In the genomic region with DNA sequence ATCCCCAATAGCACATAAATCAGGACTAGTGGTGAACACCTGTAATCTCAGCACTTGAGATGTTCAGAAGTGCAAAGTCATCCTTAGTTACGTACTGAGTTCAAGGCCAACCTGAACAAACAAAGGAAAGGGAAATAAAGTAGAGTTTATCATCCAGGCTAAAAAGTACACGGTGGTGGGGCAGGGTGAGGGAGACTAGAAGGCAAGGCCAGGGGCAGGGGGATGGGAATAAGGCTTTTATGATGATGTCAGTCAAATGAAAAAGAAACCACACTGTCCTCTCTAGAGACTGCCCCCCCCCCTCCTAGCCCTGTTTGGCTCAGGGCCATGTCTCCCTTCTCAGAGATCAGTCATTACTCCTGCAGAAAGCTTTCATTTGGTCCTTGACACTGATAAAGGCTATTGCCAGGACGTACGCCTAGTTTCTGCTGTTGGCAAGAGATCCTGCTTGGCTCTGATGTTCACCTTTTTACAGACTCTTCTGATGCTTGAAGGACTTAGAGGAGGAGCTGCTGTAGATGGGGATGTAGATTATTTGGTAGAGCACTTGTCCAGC, we compare ENCODE assay signal across 11 mouse cellular contexts. TPM values are rescaled to one million over a fixed set of nuclear protein-coding genes. Genes with fewer than 3 reads are reported as not detected.
DNase-seq lines count a peak whose midpoint lies in the region; ATAC-seq and TF ChIP-seq lines count a peak whose summit lies in the region.
"Had no signal": no experiment of that assay in that cellular context is flagged by ENCODE, and none has a peak within 500 bp of the region (broad histone marks: within the 10 kb centered on the region; RNA-seq: fewer than 3 reads in every experiment).

No protein-coding gene starts in this region.

- H3K4me2 ChIP-seq in liver, embryonic 12.5 days, result peak overlapping the region; percentile 93; the same call in 1 of the 2 replicates
- H3K4me2 ChIP-seq in liver, embryonic 11.5 days, result no peak overlapping the region
- H3K4me2 ChIP-seq in liver, postnatal 0 days (ENCODE audit: low read depth, low read length), result no peak overlapping the region; the same call in 1 of the 2 replicates

- WGBS in liver, embryonic 12.5 days (ENCODE audit: insufficient replicate concordance), result 68% methylated on average over 4 of the region's 4 CpGs
- 68% methylated on average over 4 of the region's 4 CpGs for WGBS in liver, embryonic 11.5 days
- 50% methylated on average over 4 of the region's 4 CpGs for WGBS in liver, postnatal 0 days (ENCODE audit: insufficient replicate concordance)

- no peak overlapping the region for H3K9ac ChIP-seq in liver, embryonic 12.5 days
- H3K9ac ChIP-seq in liver, embryonic 11.5 days (ENCODE audit: low read depth, low read length), result no peak overlapping the region
- H3K9ac ChIP-seq in liver, postnatal 0 days (replicated peaks), result no peak overlapping the region

- DNase-seq in cerebellum, adult 9-11 months, result peak; percentile 30
- DNase-seq in cerebellum, adult 11-12 months, result no peak
- DNase-seq in liver, embryonic 11.5 days (ENCODE audit: low spot score), result no peak
- peak; percentile 64 for DNase-seq in R1 (ENCODE audit: low read depth, low spot score)
- DNase-seq in liver, postnatal 0 days, result no peak
- no peak for DNase-seq in heart, postnatal 14 days
- DNase-seq: heart, adult 18-20 months; kidney, postnatal 36 days; thymus, postnatal 14 days had no signal

- no peak for TF ChIP-seq EP300 in liver, postnatal 0 days (IDR thresholded peaks at IDR 0.05; ENCODE audit: low read depth)

- no peaks in the 10 kb centered on the region for H3K9me3 ChIP-seq in liver, embryonic 12.5 days (replicated peaks)
- H3K9me3 ChIP-seq in liver, embryonic 11.5 days (ENCODE audit: control insufficient read depth, low read length), result no peaks in the 10 kb centered on the region
- H3K9me3 ChIP-seq in liver, postnatal 0 days (ENCODE audit: low read length), result no peaks in the 10 kb centered on the region

- H3K4me3 ChIP-seq in liver, embryonic 12.5 days, result no peak overlapping the region
- H3K4me3 ChIP-seq in liver, embryonic 11.5 days (ENCODE audit: low read depth, low read length), result no peak overlapping the region
- H3K4me3 ChIP-seq in liver, postnatal 0 days (ENCODE audit: low read depth, low read length), result no peak overlapping the region

- no peak for TF ChIP-seq CTCF in liver, postnatal 0 days (IDR thresholded peaks at IDR 0.05; ENCODE audit: low read depth)

- H3K36me3 ChIP-seq in liver, embryonic 12.5 days, result no peaks in the 10 kb centered on the region
- no peaks in the 10 kb centered on the region for H3K36me3 ChIP-seq in liver, embryonic 11.5 days (ENCODE audit: control insufficient read depth, insufficient read depth, low read length)
- no peaks in the 10 kb centered on the region for H3K36me3 ChIP-seq in liver, postnatal 0 days (replicated peaks; ENCODE audit: insufficient read depth, low read length)

- intact Hi-C loops in heart, postnatal 14 days (cut with DNase I), result no loop called here

- 0 out of 2 replicates have a peak overlapping the region, but pooled peaks have one; percentile 72 for H3K27ac ChIP-seq in liver, embryonic 12.5 days
- no peak overlapping the region for H3K27ac ChIP-seq in liver, embryonic 11.5 days (ENCODE audit: low read depth, low read length)
- peak overlapping the region; percentile 94 for H3K27ac ChIP-seq in liver, postnatal 0 days (ENCODE audit: low read depth)

- ATAC-seq in liver, embryonic 12.5 days, result no peak
- ATAC-seq in liver, embryonic 11.5 days (replicated peaks; ENCODE audit: low FRiP score), result no peak
- ATAC-seq in liver, postnatal 0 days, result no peak
- no peak for ATAC-seq in inflammation-experienced regulatory T-cells, adult 6 months

- H3K27me3 ChIP-seq in liver, embryonic 12.5 days (replicated peaks), result no peaks in the 10 kb centered on the region
- no peaks in the 10 kb centered on the region for H3K27me3 ChIP-seq in liver, embryonic 11.5 days (replicated peaks; ENCODE audit: control insufficient read depth, insufficient read depth, low read length)
- no peaks in the 10 kb centered on the region for H3K27me3 ChIP-seq in liver, postnatal 0 days (ENCODE audit: insufficient read depth, low read length)

- H3K4me1 ChIP-seq in liver, embryonic 12.5 days, result peaks cover 47% of the 10 kb centered on the region
- peaks cover 32% of the 10 kb centered on the region for H3K4me1 ChIP-seq in liver, embryonic 11.5 days (replicated peaks; ENCODE audit: control insufficient read depth, insufficient read depth, low read length)
- H3K4me1 ChIP-seq in liver, postnatal 0 days (ENCODE audit: insufficient read depth), result peaks cover 25% of the 10 kb centered on the region

RNA-seq across cellular contexts. Expression of gene Hacd3, which starts 1.2 kb away (rescaled TPM):
- polyA plus RNA-seq in liver, embryonic 12.5 days (2016; fragmentation: Nextera tagmentation; extraction: Ambion mirVana), result 68.3 and 71.9 TPM in 2 replicates
- 83.6 and 95.4 TPM in 2 replicates for polyA plus RNA-seq in liver, embryonic 11.5 days (2014; fragmentation: Nextera tagmentation; extraction: Ambion mirVana)
- 98.6 and 108 TPM in 2 replicates for polyA plus RNA-seq in liver, postnatal 0 days (2015; fragmentation: Nextera tagmentation; extraction: Ambion mirVana)
- 100 to 1,000 TPM; 116 to 141 (median 139) TPM for polyA plus RNA-seq in inflammation-experienced regulatory T-cells, adult 6 months (2017; shearing (Covaris generic))
- total RNA-seq in heart, postnatal 14 days (2021), result 10 to 100 TPM; 17.7 to 20.9 TPM

RNA-seq across cellular contexts. Expression of gene Dpp8, which starts 9.6 kb away (rescaled TPM):
- 31.4 and 32.8 TPM in 2 replicates for polyA plus RNA-seq in liver, embryonic 12.5 days (2016; fragmentation: Nextera tagmentation; extraction: Ambion mirVana)
- 30.9 and 36.7 TPM in 2 replicates for polyA plus RNA-seq in liver, embryonic 11.5 days (2014; fragmentation: Nextera tagmentation; extraction: Ambion mirVana)
- 9.2 and 10.6 TPM in 2 replicates for polyA plus RNA-seq in liver, postnatal 0 days (2015; fragmentation: Nextera tagmentation; extraction: Ambion mirVana)
- 10 to 100 TPM; 18.2 to 26.5 (median 25.0) TPM for polyA plus RNA-seq in inflammation-experienced regulatory T-cells, adult 6 months (2017; shearing (Covaris generic))
- total RNA-seq in heart, postnatal 14 days (2021), result 10 to 100 TPM; 67.5 to 74.3 TPM

Comparison
In these comparisons a context has a peak if more than half of its experiments do, and no peak if none do; other contexts are left out.
1. DNase-seq: peak in cerebellum, adult 9-11 months (single experiment) and R1 (single experiment); none in cerebellum, adult 11-12 months (single experiment), liver, embryonic 11.5 days (single experiment), liver, postnatal 0 days (single experiment) and heart, postnatal 14 days (0 of 2).